Mouse (Mus musculus): ENCODE measurements around the gene Mkrn2os. TPM values are rescaled to one million over a fixed set of nuclear protein-coding genes. Genes with fewer than 3 reads are reported as not detected.

Mkrn2os gene
- polyA plus RNA-seq, 1 experiment from 2014 or later: 0.67 TPM

DNA sequence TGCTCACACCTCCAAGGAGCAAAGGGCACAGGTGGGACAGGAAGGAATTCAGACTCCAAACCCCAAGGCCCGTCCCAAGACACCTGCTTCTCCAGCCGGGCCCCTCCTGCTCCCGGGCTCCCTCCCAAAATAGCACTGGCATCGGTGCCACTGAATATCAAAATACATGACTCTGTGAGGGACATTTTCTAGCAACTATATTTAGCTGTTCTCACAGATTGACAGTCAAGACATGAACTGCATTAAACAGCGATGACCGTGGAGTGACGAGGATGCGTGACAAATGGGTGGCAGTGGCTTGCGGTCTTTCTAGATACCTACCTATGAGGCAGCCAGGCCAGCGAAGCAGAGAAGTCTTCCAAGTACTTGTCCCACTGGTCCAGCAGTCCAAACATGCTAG is 6.1 kb downstream of the Mkrn2os start:
- H3K27me3 ChIP-seq (replicated peaks; ENCODE audit: control insufficient read depth, insufficient read depth, low read length): no peaks in the 10 kb centered on the region
- no peak for ATAC-seq
- no peak overlapping the region for H3K4me2 ChIP-seq (ENCODE audit: low read length)
- no peaks in the 10 kb centered on the region for H3K4me1 ChIP-seq (replicated peaks; ENCODE audit: control insufficient read depth, insufficient read depth, low read length)
- H3K4me3 ChIP-seq (replicated peaks; ENCODE audit: low read length): no peak overlapping the region
- H3K9ac ChIP-seq (replicated peaks; ENCODE audit: low read depth, low read length): no peak overlapping the region
- H3K36me3 ChIP-seq (ENCODE audit: control insufficient read depth, insufficient read depth): peaks cover under 1% of the 10 kb centered on the region; the same call in 1 of the 2 replicates
- WGBS: 85% methylated on average over 10 of the region's 10 CpGs
- no peak overlapping the region for H3K27ac ChIP-seq (ENCODE audit: low read length)
- no peaks in the 10 kb centered on the region for H3K9me3 ChIP-seq (ENCODE audit: control insufficient read depth, low read length)

- Histone ChIP-seq H3K4me1 (replicated peaks; ENCODE audit: control insufficient read depth, insufficient read depth, low read length) (no peaks in the 10 kb centered on the region), H3K9ac (replicated peaks; ENCODE audit: low read depth, low read length) (no peak overlapping the region), H3K27me3 (replicated peaks; ENCODE audit: control insufficient read depth, insufficient read depth, low read length) (no peaks in the 10 kb centered on the region), H3K4me3 (replicated peaks; ENCODE audit: low read length) (no peak overlapping the region), H3K4me2 (ENCODE audit: low read length) (no peak overlapping the region), H3K36me3 (ENCODE audit: control insufficient read depth, insufficient read depth) (peaks cover 6% of the 10 kb centered on the region), H3K9me3 (ENCODE audit: control insufficient read depth, low read length) (no peaks in the 10 kb centered on the region), H3K27ac (ENCODE audit: low read length) (no peak overlapping the region)
- no peak for ATAC-seq
- 77% methylated on average over 3 of the region's 3 CpGs for WGBS
Observed at GRCm38 (mm10) chr6:115584176-115584575, 8.2 kb downstream of the Mkrn2os start.

DNA sequence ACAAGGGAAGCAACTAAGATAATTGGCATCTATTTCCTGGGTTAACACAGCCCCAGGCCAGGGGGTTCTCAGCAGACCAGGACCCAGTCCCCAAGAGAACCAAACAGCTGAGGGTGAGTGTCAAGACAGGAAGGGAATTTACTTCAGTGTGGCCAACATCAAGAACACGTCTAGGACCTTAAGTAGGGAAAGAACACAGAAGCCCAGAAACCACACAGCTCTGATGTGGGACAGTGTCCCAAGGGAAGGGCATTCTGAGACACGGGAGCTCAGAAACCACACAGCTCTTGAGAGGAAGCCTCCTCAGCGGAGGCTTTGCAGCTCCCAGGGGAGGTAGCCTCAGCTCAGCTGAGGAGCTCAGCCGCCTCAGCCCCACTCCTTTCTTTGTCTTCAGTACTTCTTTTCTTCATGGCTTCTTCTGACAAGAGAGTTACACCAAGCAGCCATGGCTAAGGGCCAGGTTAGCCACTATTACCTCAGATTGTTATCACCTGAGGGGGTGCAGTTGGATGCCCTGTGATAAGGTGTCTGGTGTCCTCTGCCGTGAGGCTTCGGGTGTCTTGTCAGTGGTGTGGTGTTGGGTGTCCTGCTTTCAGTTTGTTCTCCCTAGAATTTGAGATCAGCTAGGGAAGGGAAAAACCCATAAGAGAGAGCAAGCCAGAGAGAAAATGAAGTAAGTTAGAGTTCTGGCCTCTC is 8.8 kb downstream of the Mkrn2os start:
- Histone ChIP-seq H3K9ac (replicated peaks; ENCODE audit: low read depth, low read length) (no peak overlapping the region), H3K4me3 (replicated peaks; ENCODE audit: low read length) (no peak overlapping the region), H3K4me2 (ENCODE audit: low read length) (no peak overlapping the region), H3K27me3 (replicated peaks; ENCODE audit: control insufficient read depth, insufficient read depth, low read length) (no peaks in the 10 kb centered on the region), H3K36me3 (ENCODE audit: control insufficient read depth, insufficient read depth) (peaks cover 9% of the 10 kb centered on the region), H3K27ac (ENCODE audit: low read length) (no peak overlapping the region), H3K9me3 (ENCODE audit: control insufficient read depth, low read length) (no peaks in the 10 kb centered on the region), H3K4me1 (replicated peaks; ENCODE audit: control insufficient read depth, insufficient read depth, low read length) (no peaks in the 10 kb centered on the region)
- ATAC-seq: no peak
- 93% methylated on average over 6 of the region's 6 CpGs for WGBS

DNA sequence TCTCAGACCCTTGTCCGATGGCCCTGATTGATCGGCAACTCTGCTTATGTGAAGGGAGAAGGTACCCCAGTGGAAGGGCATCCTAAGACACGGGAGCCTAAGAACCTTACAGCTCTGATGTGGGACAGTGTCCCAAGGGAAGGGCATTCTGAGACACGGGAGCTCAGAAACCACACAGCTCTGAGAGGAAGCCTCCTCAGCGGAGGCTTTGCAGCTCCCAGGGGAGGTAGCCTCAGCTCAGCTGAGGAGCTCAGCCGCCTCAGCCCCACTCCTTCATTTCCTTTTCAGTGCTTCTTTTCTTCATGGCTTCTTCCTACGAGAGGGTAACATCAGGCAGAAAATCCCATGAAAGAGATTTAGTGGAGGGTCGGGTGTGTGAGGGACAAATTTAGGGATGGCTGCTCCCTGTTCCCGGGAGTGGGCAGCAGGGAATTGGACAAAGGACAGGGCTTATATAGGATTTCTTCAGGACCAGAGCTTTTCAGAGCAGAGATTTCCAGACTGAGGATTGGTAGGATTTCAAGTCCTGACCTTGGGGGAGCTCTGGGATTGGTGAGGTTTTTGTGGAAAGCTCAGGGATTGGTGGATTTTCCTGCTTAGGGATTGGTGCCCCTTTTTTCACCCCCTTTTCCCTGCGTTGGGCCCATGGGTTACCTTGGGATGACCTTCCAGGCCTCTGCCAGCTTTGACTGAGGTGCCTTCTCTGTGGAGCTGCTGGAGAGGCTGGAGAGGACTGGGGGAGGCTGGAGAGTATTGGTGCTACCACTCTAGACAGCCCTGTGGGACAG is 9.9 kb downstream of the Mkrn2os start:
- Histone ChIP-seq H3K4me2 (ENCODE audit: low read length) (no peak overlapping the region), H3K36me3 (ENCODE audit: control insufficient read depth, insufficient read depth) (peaks cover 16% of the 10 kb centered on the region), H3K9ac (replicated peaks; ENCODE audit: low read depth, low read length) (no peak overlapping the region), H3K27ac (ENCODE audit: low read length) (no peak overlapping the region), H3K4me1 (replicated peaks; ENCODE audit: control insufficient read depth, insufficient read depth, low read length) (no peaks in the 10 kb centered on the region), H3K9me3 (ENCODE audit: control insufficient read depth, low read length) (no peaks in the 10 kb centered on the region), H3K4me3 (replicated peaks; ENCODE audit: low read length) (no peak overlapping the region), H3K27me3 (replicated peaks; ENCODE audit: control insufficient read depth, insufficient read depth, low read length) (no peaks in the 10 kb centered on the region)
- WGBS: 84% methylated on average over 10 of the region's 10 CpGs
- ATAC-seq: no peak

- WGBS: 88% methylated on average over 3 of the region's 3 CpGs
- Histone ChIP-seq H3K4me1 (replicated peaks; ENCODE audit: control insufficient read depth, insufficient read depth, low read length) (no peaks in the 10 kb centered on the region), H3K9ac (replicated peaks; ENCODE audit: low read depth, low read length) (no peak overlapping the region), H3K27me3 (replicated peaks; ENCODE audit: control insufficient read depth, insufficient read depth, low read length) (no peaks in the 10 kb centered on the region), H3K27ac (ENCODE audit: low read length) (no peak overlapping the region), H3K4me2 (ENCODE audit: low read length) (no peak overlapping the region), H3K9me3 (ENCODE audit: control insufficient read depth, low read length) (no peaks in the 10 kb centered on the region), H3K36me3 (ENCODE audit: control insufficient read depth, insufficient read depth) (peaks cover 25% of the 10 kb centered on the region), H3K4me3 (replicated peaks; ENCODE audit: low read length) (no peak overlapping the region)
- no peak for ATAC-seq
Observed at GRCm38 (mm10) chr6:115580810-115581209, 11.6 kb downstream of the Mkrn2os start.

DNA sequence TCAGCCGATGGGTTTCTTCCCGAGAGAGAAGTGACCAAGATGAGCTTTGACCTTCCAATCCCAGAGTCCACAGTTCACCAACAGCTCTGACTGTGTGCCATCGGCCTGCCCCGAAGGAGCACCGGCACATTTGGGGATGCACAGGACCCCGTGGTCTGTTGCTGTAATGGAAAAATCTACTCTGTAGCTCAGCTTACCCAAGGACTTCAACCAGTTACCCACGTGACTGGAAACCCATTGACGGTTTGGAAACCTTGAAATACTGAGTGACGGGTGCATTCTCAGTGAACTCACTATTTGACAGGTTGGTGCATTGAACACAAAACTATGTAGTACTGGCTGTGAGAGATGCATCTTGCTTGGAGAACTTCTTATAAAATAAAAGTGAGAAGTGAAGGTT is 14.4 kb downstream of the Mkrn2os start:
- WGBS: 78% methylated on average over 9 of the region's 9 CpGs
- Histone ChIP-seq H3K9me3 (ENCODE audit: control insufficient read depth, low read length) (no peaks in the 10 kb centered on the region), H3K4me2 (ENCODE audit: low read length) (no peak overlapping the region), H3K27me3 (replicated peaks; ENCODE audit: control insufficient read depth, insufficient read depth, low read length) (no peaks in the 10 kb centered on the region), H3K27ac (ENCODE audit: low read length) (no peak overlapping the region), H3K4me1 (replicated peaks; ENCODE audit: control insufficient read depth, insufficient read depth, low read length) (no peaks in the 10 kb centered on the region), H3K4me3 (replicated peaks; ENCODE audit: low read length) (no peak overlapping the region), H3K36me3 (ENCODE audit: control insufficient read depth, insufficient read depth) (peaks cover 30% of the 10 kb centered on the region), H3K9ac (replicated peaks; ENCODE audit: low read depth, low read length) (no peak overlapping the region)
- no peak for ATAC-seq

DNA sequence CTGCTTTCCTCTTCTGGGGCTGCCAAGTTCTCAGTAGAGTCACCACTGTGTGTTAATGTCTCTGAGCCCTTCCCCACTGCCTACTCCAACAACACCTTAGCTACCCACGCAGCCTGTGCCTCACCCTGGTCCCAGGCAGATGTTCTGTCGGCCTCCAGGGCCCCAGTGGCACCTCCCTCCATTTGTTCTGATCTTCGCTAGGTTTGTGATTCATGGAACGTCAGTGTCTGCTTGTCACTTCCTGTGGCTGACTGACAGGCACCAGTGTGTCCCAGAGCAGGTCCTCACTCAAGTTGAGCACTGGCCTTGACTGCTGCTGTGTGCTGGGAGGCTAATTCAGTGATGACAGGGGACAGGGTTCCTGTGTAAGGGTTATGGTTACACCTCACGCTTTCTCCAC is 15.0 kb downstream of the Mkrn2os start:
- ATAC-seq: no peak
- Histone ChIP-seq H3K9me3 (ENCODE audit: control insufficient read depth, low read length) (no peaks in the 10 kb centered on the region), H3K36me3 (ENCODE audit: control insufficient read depth, insufficient read depth) (peaks cover 30% of the 10 kb centered on the region), H3K9ac (replicated peaks; ENCODE audit: low read depth, low read length) (no peak overlapping the region), H3K4me1 (replicated peaks; ENCODE audit: control insufficient read depth, insufficient read depth, low read length) (no peaks in the 10 kb centered on the region), H3K4me2 (ENCODE audit: low read length) (no peak overlapping the region), H3K27ac (ENCODE audit: low read length) (no peak overlapping the region), H3K4me3 (replicated peaks; ENCODE audit: low read length) (no peak overlapping the region), H3K27me3 (replicated peaks; ENCODE audit: control insufficient read depth, insufficient read depth, low read length) (no peaks in the 10 kb centered on the region)
- 93% methylated on average over 5 of the region's 5 CpGs for WGBS

GRCm38 (mm10) chr6:115574171-115574570 is 18.2 kb downstream of the Mkrn2os start:
- no peak overlapping the region for H3K9ac ChIP-seq (replicated peaks; ENCODE audit: low read depth, low read length)
- H3K27me3 ChIP-seq (replicated peaks; ENCODE audit: control insufficient read depth, insufficient read depth, low read length): no peaks in the 10 kb centered on the region
- H3K4me2 ChIP-seq (ENCODE audit: low read length): no peak overlapping the region
- peaks cover 38% of the 10 kb centered on the region for H3K36me3 ChIP-seq (ENCODE audit: control insufficient read depth, insufficient read depth)
- WGBS: 93% methylated on average over 7 of the region's 7 CpGs
- no peak for ATAC-seq
- no peak overlapping the region for H3K27ac ChIP-seq (ENCODE audit: low read length)
- H3K4me3 ChIP-seq (replicated peaks; ENCODE audit: low read length): no peak overlapping the region
- H3K4me1 ChIP-seq (replicated peaks; ENCODE audit: control insufficient read depth, insufficient read depth, low read length): no peaks in the 10 kb centered on the region
- no peaks in the 10 kb centered on the region for H3K9me3 ChIP-seq (ENCODE audit: control insufficient read depth, low read length)

GRCm38 (mm10) chr6:115565479-115566045 is 26.8 kb downstream of the Mkrn2os start:
- ATAC-seq: no peak
- no peak overlapping the region for H3K9ac ChIP-seq (replicated peaks; ENCODE audit: low read depth, low read length)
- H3K4me1 ChIP-seq (replicated peaks; ENCODE audit: control insufficient read depth, insufficient read depth, low read length): no peaks in the 10 kb centered on the region
- H3K27ac ChIP-seq (ENCODE audit: low read length): no peak overlapping the region
- peaks cover 34% of the 10 kb centered on the region for H3K36me3 ChIP-seq (ENCODE audit: control insufficient read depth, insufficient read depth)
- no peaks in the 10 kb centered on the region for H3K9me3 ChIP-seq (ENCODE audit: control insufficient read depth, low read length)
- no peaks in the 10 kb centered on the region for H3K27me3 ChIP-seq (replicated peaks; ENCODE audit: control insufficient read depth, insufficient read depth, low read length)
- WGBS: 96% methylated on average over 6 of the region's 6 CpGs
- H3K4me2 ChIP-seq (ENCODE audit: low read length): no peak overlapping the region
- H3K4me3 ChIP-seq (replicated peaks; ENCODE audit: low read length): no peak overlapping the region

Measured in forebrain, embryonic 16.5 days (tissue).